Comparison of ENCODE assay signal across 8 mouse cellular contexts in genomic region chr19:10880975-10881425, GRCm38 (mm10). TPM values are rescaled to one million over a fixed set of nuclear protein-coding genes. Genes with fewer than 3 reads are reported as not detected.
A peak's percentile ranks its signal among the peaks of the same experiment; 100 is the strongest.
DNase-seq lines count a peak whose midpoint lies in the region; ATAC-seq and TF ChIP-seq lines count a peak whose summit lies in the region.

No protein-coding gene starts in this region.

- peak; percentile 21 for ATAC-seq in cerebellum, adult (ENCODE audit: insufficient number of reproducible peaks, low FRiP score, low TSS enrichment)
- ATAC-seq in intestine, embryonic 16.5 days = peak; percentile 72

- peak overlapping the region; percentile 89 for H3K27ac ChIP-seq in intestine, embryonic 16.5 days (ENCODE audit: low read length)
- peak overlapping the region; percentile 95 for H3K27ac ChIP-seq in olfactory bulb, adult 2 months (ENCODE audit: insufficient read depth, low read depth, low read length)

- H3K9me3 ChIP-seq in intestine, embryonic 16.5 days (ENCODE audit: control insufficient read depth, low read length) = peaks cover 3% of the 10 kb centered on the region; the same call in 1 of the 2 replicates

- 2% methylated on average over 14 of the region's 14 CpGs for WGBS in intestine, embryonic 16.5 days
- 0% methylated on average over 14 of the region's 14 CpGs for WGBS in olfactory bulb, adult 2 months

- peak overlapping the region; percentile 66 for H3K4me3 ChIP-seq in intestine, embryonic 16.5 days (ENCODE audit: low read length)
- peak overlapping the region; percentile 85 for H3K4me3 ChIP-seq in olfactory bulb, adult 2 months (ENCODE audit: insufficient read depth, low read depth, low read length)

- peak overlapping the region; percentile 74 for H3K9ac ChIP-seq in intestine, embryonic 16.5 days (ENCODE audit: low read depth, low read length)

- H3K36me3 ChIP-seq in intestine, embryonic 16.5 days (ENCODE audit: control insufficient read depth, insufficient read depth, low read length) = no peaks in the 10 kb centered on the region

- no peak for TF ChIP-seq CTCF in olfactory bulb, adult 2 months (IDR thresholded peaks at IDR 0.05; ENCODE audit: insufficient read depth, low read depth, low read length)

- peak overlapping the region; percentile 93 for H3K4me2 ChIP-seq in intestine, embryonic 16.5 days (ENCODE audit: low read depth, low read length)

- no peaks in the 10 kb centered on the region for H3K27me3 ChIP-seq in intestine, embryonic 16.5 days (replicated peaks; ENCODE audit: control insufficient read depth, insufficient read depth, low read length)

- TF ChIP-seq POLR2A in olfactory bulb, adult 2 months (IDR thresholded peaks at IDR 0.05; ENCODE audit: insufficient read depth, low read depth, low read length) = no peak

- no peak for DNase-seq in cerebellum, postnatal 14 days
- peak; percentile 33 for DNase-seq in thymus, postnatal 4 days
- DNase-seq in thymus, postnatal 0 days (ENCODE audit: low spot score) = no peak
- DNase-seq in B cell, adult 2 months = no peak
- no peak for DNase-seq in embryo, embryonic 11 days

- H3K4me1 ChIP-seq in intestine, embryonic 16.5 days (ENCODE audit: control insufficient read depth, insufficient read depth, low read length) = peaks cover 15% of the 10 kb centered on the region
- H3K4me1 ChIP-seq in olfactory bulb, adult 2 months (ENCODE audit: control insufficient read depth, insufficient read depth, low read length) = peaks cover 8% of the 10 kb centered on the region

RNA-seq across cellular contexts. Expression of gene Tmem109, which starts 0.8 kb away (rescaled TPM):
- polyA plus RNA-seq in thymus, postnatal 0 days (2015; fragmentation: Nextera tagmentation; extraction: Ambion mirVana) = 35.2 and 41.6 TPM in 2 replicates
- 72.8 and 78.7 TPM in 2 replicates for polyA plus RNA-seq in intestine, embryonic 16.5 days (2015; fragmentation: Nextera tagmentation; extraction: Ambion mirVana)
- not detected in 2 replicates for polyA plus RNA-seq in olfactory bulb, adult 2 months (2012; ENCODE audit: insufficient read depth, insufficient read length, low replicate concordance, missing spikeins)

RNA-seq across cellular contexts. Expression of gene Tmem132a, which starts 11.3 kb away (rescaled TPM):
- 3.6 and 4.2 TPM in 2 replicates for polyA plus RNA-seq in thymus, postnatal 0 days (2015; fragmentation: Nextera tagmentation; extraction: Ambion mirVana)
- 29.9 and 32.3 TPM in 2 replicates for polyA plus RNA-seq in intestine, embryonic 16.5 days (2015; fragmentation: Nextera tagmentation; extraction: Ambion mirVana)
- polyA plus RNA-seq in olfactory bulb, adult 2 months (2012; ENCODE audit: insufficient read depth, insufficient read length, low replicate concordance, missing spikeins) = not detected in 2 replicates

RNA-seq across cellular contexts. Expression of gene Prpf19, which starts 14.0 kb away (rescaled TPM):
- 31.6 and 34.9 TPM in 2 replicates for polyA plus RNA-seq in thymus, postnatal 0 days (2015; fragmentation: Nextera tagmentation; extraction: Ambion mirVana)
- 32.1 and 35.0 TPM in 2 replicates for polyA plus RNA-seq in intestine, embryonic 16.5 days (2015; fragmentation: Nextera tagmentation; extraction: Ambion mirVana)
- 125 TPM in 1 of 2 replicates, not detected in the other for polyA plus RNA-seq in olfactory bulb, adult 2 months (2012; ENCODE audit: insufficient read depth, insufficient read length, low replicate concordance, missing spikeins)

RNA-seq across cellular contexts. Expression of gene Zp1, which starts 39.4 kb away (rescaled TPM):
- 0.82 and 1.2 TPM in 2 replicates for polyA plus RNA-seq in thymus, postnatal 0 days (2015; fragmentation: Nextera tagmentation; extraction: Ambion mirVana)
- polyA plus RNA-seq in intestine, embryonic 16.5 days (2015; fragmentation: Nextera tagmentation; extraction: Ambion mirVana) = not detected in 2 replicates
- not detected in 2 replicates for polyA plus RNA-seq in olfactory bulb, adult 2 months (2012; ENCODE audit: insufficient read depth, insufficient read length, low replicate concordance, missing spikeins)

RNA-seq across cellular contexts. Expression of gene Slc15a3, which starts 41.5 kb away (rescaled TPM):
- polyA plus RNA-seq in thymus, postnatal 0 days (2015; fragmentation: Nextera tagmentation; extraction: Ambion mirVana) = 2.4 and 3.3 TPM in 2 replicates
- 0.48 and 0.56 TPM in 2 replicates for polyA plus RNA-seq in intestine, embryonic 16.5 days (2015; fragmentation: Nextera tagmentation; extraction: Ambion mirVana)
- not detected in 2 replicates for polyA plus RNA-seq in olfactory bulb, adult 2 months (2012; ENCODE audit: insufficient read depth, insufficient read length, low replicate concordance, missing spikeins)

Comparison
In these comparisons a context has a peak if more than half of its experiments do, and no peak if none do; other contexts are left out.
1. RNA of gene Tmem109, which starts 0.8 kb away (polyA plus RNA-seq): 72.8 to 78.7 TPM in intestine, embryonic 16.5 days and 35.2 to 41.6 TPM in thymus, postnatal 0 days; not detected in olfactory bulb, adult 2 months; every median in the first group is over 10 times any median in the second.